Mouse (Mus musculus) heart, embryonic 11.5 days (tissue): ENCODE measurements around the gene Fntb. TPM values are rescaled to one million over a fixed set of nuclear protein-coding genes. Genes with fewer than 3 reads are reported as not detected.
"Not testable (repeated sequence)": the region's sequence is repeated elsewhere in the genome, so short reads cannot be mapped to it uniquely, and the experiment has no call there.

Experiments used
- ATAC-seq: fragments of 200-750 bp; cut with Nextera tagmentation; replicated peaks from 2 replicates; pipeline ENCODE4 v1.8.0; 2017; ENCODE audit warnings: moderate library complexity; ENCODE audit not compliant: insufficient number of reproducible peaks, low FRiP score, low TSS enrichment
- H3K27ac ChIP-seq: fragments of 300-500 bp; sonication (generic); 2 replicates; pipeline ENCODE4 v1.5.1; 2014; ENCODE audit warnings: mild to moderate bottlenecking, low read depth, low read length
- H3K27me3 ChIP-seq: fragments of 300-500 bp; sonication (generic); 2 replicates; pipeline ENCODE4 v1.6.1; 2014; ENCODE audit warnings: mild to moderate bottlenecking, low read length, mixed read lengths; ENCODE audit not compliant: control insufficient read depth, insufficient read depth
- H3K36me3 ChIP-seq: fragments of 300-500 bp; sonication (generic); 2 replicates; pipeline ENCODE4 v1.6.1; 2014; ENCODE audit warnings: mild to moderate bottlenecking, low read length, moderate library complexity, mixed read lengths; ENCODE audit not compliant: control insufficient read depth, insufficient read depth
- H3K4me1 ChIP-seq: fragments of 300-500 bp; sonication (generic); 2 replicates; pipeline ENCODE4 v1.6.1; 2014; ENCODE audit warnings: low read length; ENCODE audit not compliant: control insufficient read depth, insufficient read depth
- H3K4me2 ChIP-seq: fragments of 300-500 bp; sonication (generic); 2 replicates; pipeline ENCODE4 v1.6.1; 2014; ENCODE audit warnings: mild to moderate bottlenecking, moderate library complexity
- H3K4me3 ChIP-seq: fragments of 300-500 bp; sonication (generic); 2 replicates; pipeline ENCODE4 v1.5.1; 2014; ENCODE audit warnings: low read depth, low read length
- H3K9ac ChIP-seq: fragments of 300-500 bp; sonication (generic); 2 replicates; pipeline ENCODE4 v1.6.1; 2014; ENCODE audit warnings: mild to moderate bottlenecking, low read depth, low read length, moderate library complexity
- H3K9me3 ChIP-seq: fragments of 300-500 bp; sonication (generic); replicated peaks from 2 replicates; pipeline ENCODE4 v1.6.1; 2016; ENCODE audit warnings: low read length; ENCODE audit not compliant: control insufficient read depth
- WGBS: fragments of 180-500 bp; shearing (Covaris S2); extraction: QIAGEN DNeasy Blood & Tissue Kit; methylation state at CpG from one replicate; pipeline ENCODE4 v1.1.7; 2014; ENCODE audit not compliant: insufficient replicate concordance; 5-methylcytosine and 5-hydroxymethylcytosine counted together
- polyA plus RNA-seq: library from polyadenylated mRNA; unstranded; fragments of >200 nt; fragmentation: Nextera tagmentation; extraction: Ambion mirVana; gene quantifications from 2 replicates; pipeline ENCODE4 v1.2.1, GENCODE M21; 2014

The Fntb gene
- polyA plus RNA-seq, 1 experiment from 2014 or later = 30.7 TPM

- no peak for ATAC-seq
- H3K27me3 ChIP-seq = no peaks in the 10 kb centered on the region
Measured at GRCm38 (mm10) chr12:76780639-76781468, 15.5 kb downstream of the Fntb start.

GRCm38 (mm10) chr12:76784056-76784619 is 18.7 kb downstream of the Fntb start:
- 44% methylated on average over 10 of the region's 10 CpGs for WGBS

More at GRCm38 (mm10) chr12:76780639-76781468, 15.5 kb downstream of the Fntb start:
- H3K4me3 ChIP-seq = no peak overlapping the region
- peaks cover 17% of the 10 kb centered on the region for H3K4me1 ChIP-seq
- 0 out of 2 replicates have a peak overlapping the region, but pooled peaks have one; percentile 29 for H3K27ac ChIP-seq
- WGBS = 73% methylated on average over 12 of the region's 12 CpGs
- no peak overlapping the region for H3K4me2 ChIP-seq
- no peaks in the 10 kb centered on the region for H3K9me3 ChIP-seq
- H3K36me3 ChIP-seq = peaks cover 3% of the 10 kb centered on the region; the same call in 1 of the 2 replicates
- no peak overlapping the region for H3K9ac ChIP-seq

DNA sequence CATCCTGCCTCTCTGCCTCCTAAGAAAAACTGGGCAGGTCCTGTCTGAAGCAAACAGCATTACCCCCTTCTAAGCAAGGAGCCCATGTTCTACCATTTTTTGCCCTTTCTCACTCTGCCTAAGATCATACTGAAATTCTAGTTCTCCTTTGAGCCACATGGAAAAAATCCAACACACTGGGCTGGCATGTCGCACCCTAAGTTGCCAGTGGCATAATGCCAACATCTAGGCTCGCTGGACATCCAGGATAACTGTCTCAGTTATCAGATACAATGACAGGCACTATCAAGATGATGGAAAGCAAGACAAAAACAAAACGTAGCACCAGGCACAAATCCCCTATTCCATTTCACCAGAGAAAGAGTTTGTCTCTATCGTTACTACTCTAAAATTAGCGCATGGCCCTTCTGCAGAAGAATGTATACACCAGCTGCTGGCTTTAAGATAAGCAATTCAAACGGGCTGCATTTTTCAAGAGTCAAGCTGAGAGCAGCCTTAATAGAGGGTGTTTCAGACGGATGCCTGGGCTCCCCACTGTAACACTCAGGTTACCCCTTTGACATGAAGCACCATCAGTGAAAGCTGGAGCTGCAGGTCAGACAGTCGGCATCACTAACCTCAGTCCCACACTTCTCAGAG is 25.2 kb downstream of the Fntb start:
- H3K27ac ChIP-seq = peak overlapping the region; percentile 82
- H3K9ac ChIP-seq = 0 out of 2 replicates have a peak overlapping the region, but pooled peaks have one; percentile 3
- H3K4me3 ChIP-seq = no peak overlapping the region
- no peak; the same call in 1 of the 2 replicates for ATAC-seq
- peak overlapping the region; percentile 46 for H3K4me2 ChIP-seq
- no peaks in the 10 kb centered on the region for H3K9me3 ChIP-seq
- H3K27me3 ChIP-seq = no peaks in the 10 kb centered on the region
- H3K36me3 ChIP-seq = no peaks in the 10 kb centered on the region
- WGBS = 11% methylated on average over 8 of the region's 8 CpGs
- H3K4me1 ChIP-seq = peaks cover 17% of the 10 kb centered on the region

More at GRCm38 (mm10) chr12:76784056-76784619, 18.7 kb downstream of the Fntb start:
- Histone ChIP-seq H3K36me3 (no peaks in the 10 kb centered on the region), H3K4me2 (no peak overlapping the region), H3K27me3 (no peaks in the 10 kb centered on the region), H3K9me3 (no peaks in the 10 kb centered on the region), H3K9ac (0 out of 2 replicates have a peak overlapping the region, but pooled peaks have one; percentile 39), H3K4me3 (no peak overlapping the region), H3K4me1 (peaks cover 17% of the 10 kb centered on the region), H3K27ac (peak overlapping the region; percentile 35; the same call in 1 of the 2 replicates)
- no peak for ATAC-seq

- H3K27ac ChIP-seq, H3K4me3 ChIP-seq, H3K9ac ChIP-seq, H3K4me2 ChIP-seq, H3K9me3 ChIP-seq, H3K27me3 ChIP-seq, ATAC-seq, H3K36me3 ChIP-seq: not testable (repeated sequence)
- H3K4me1 ChIP-seq = peaks cover 17% of the 10 kb centered on the region
- 54% methylated on average over 14 of the region's 14 CpGs for WGBS
Measured at GRCm38 (mm10) chr12:76792540-76792939, 27.2 kb downstream of the Fntb start.

- no peak within 1 kb of the TSS for H3K4me3 ChIP-seq
- H3K9ac ChIP-seq = no peak within 1 kb of the TSS
- H3K27ac ChIP-seq = no peak within 1 kb of the TSS
- ATAC-seq = no peak
- peaks cover 9% of the 10 kb centered on the region for H3K4me1 ChIP-seq
- H3K27me3 ChIP-seq = peaks cover 7% of the 10 kb centered on the region; the same call in 1 of the 2 replicates
- WGBS = 72% methylated on average over 5 of the region's 5 CpGs
- no peak within 1 kb of the TSS for H3K4me2 ChIP-seq
- H3K9me3 ChIP-seq = no peaks in the 10 kb centered on the region
- H3K36me3 ChIP-seq = no peaks in the 10 kb centered on the region
Measured at GRCm38 (mm10) chr12:76795350-76795749, 30.0 kb downstream of the Fntb start, which contains the start of gene Gpx2. TSS of gene Gpx2 (minus strand) at chr12:76795554.

DNA sequence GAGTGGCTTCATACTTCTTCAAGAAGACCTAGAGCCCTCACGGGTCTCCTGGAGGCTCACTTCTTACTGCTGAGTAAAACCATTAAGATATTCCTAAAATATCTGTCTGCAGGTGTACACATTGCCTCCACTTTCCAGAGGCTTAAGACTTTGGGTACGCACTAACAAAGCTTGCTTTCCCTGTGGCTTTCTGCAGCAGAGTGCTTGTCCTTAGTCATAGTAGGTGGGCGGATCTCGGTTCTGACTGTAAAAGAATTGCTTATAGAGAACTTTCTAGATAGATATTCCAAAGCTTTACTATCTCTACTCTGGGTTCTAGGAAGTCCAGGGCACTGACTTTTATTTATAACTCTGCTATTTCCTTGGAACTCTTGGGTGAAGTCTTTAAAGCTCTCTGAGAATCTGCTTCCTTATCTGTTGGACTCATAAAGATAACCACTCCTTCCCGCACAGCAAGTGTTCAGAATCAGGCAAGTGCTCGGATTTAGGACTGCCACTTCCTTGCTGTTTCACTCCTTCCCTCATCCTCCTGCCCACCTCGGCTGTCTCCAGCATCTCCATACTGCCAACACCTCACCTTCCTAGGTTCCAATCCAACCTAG is 31.6 kb downstream of the Fntb start:
- no peak overlapping the region for H3K4me3 ChIP-seq
- H3K27me3 ChIP-seq = peaks cover 7% of the 10 kb centered on the region; the same call in 1 of the 2 replicates
- no peaks in the 10 kb centered on the region for H3K9me3 ChIP-seq
- no peaks in the 10 kb centered on the region for H3K4me1 ChIP-seq
- H3K9ac ChIP-seq = no peak overlapping the region
- no peak overlapping the region for H3K27ac ChIP-seq
- ATAC-seq = no peak
- no peaks in the 10 kb centered on the region for H3K36me3 ChIP-seq
- H3K4me2 ChIP-seq = no peak overlapping the region
- WGBS = 65% methylated on average over 7 of the region's 7 CpGs

GRCm38 (mm10) chr12:76798008-76798720 is 32.8 kb downstream of the Fntb start:
- peaks cover 7% of the 10 kb centered on the region; the same call in 1 of the 2 replicates for H3K27me3 ChIP-seq
- no peak overlapping the region for H3K4me3 ChIP-seq
- no peaks in the 10 kb centered on the region for H3K9me3 ChIP-seq
- no peak overlapping the region for H3K9ac ChIP-seq
- H3K4me1 ChIP-seq = peaks cover 3% of the 10 kb centered on the region; the same call in 1 of the 2 replicates
- H3K27ac ChIP-seq = no peak overlapping the region
- no peak for ATAC-seq
- WGBS = 69% methylated on average over 5 of the region's 5 CpGs
- H3K36me3 ChIP-seq = no peaks in the 10 kb centered on the region
- H3K4me2 ChIP-seq = no peak overlapping the region
